Mouse (Mus musculus): ENCODE data around the gene Ankrd33.

The Ankrd33 gene

GRCm38 (mm10) chr15:101146100-101146965, 30.8 kb downstream of the Ankrd33 start:
- no peak for DNase-seq (ENCODE audit: extremely low spot score, low spot score)

GRCm38 (mm10) chr15:101147115-101147909, 31.8 kb downstream of the Ankrd33 start:
- DNase-seq (ENCODE audit: extremely low spot score, low spot score), result no peak

- no peak for DNase-seq (ENCODE audit: extremely low spot score, low spot score)
Measured at GRCm38 (mm10) chr15:101147910-101148273, 32.3 kb downstream of the Ankrd33 start.

GRCm38 (mm10) chr15:101148604-101149003, 33.0 kb downstream of the Ankrd33 start:
- no peak for DNase-seq (ENCODE audit: extremely low spot score, low spot score)

- no peak for DNase-seq (ENCODE audit: extremely low spot score, low spot score)
Measured at GRCm38 (mm10) chr15:101151409-101152261, 36.1 kb downstream of the Ankrd33 start.

- DNase-seq (ENCODE audit: extremely low spot score, low spot score), result no peak
Measured at GRCm38 (mm10) chr15:101154700-101155616, 39.4 kb downstream of the Ankrd33 start.

GRCm38 (mm10) chr15:101160128-101160527, 44.6 kb downstream of the Ankrd33 start:
- no peak for DNase-seq (ENCODE audit: extremely low spot score, low spot score)

- DNase-seq (ENCODE audit: extremely low spot score, low spot score), result peak; percentile 32
Measured at GRCm38 (mm10) chr15:101160591-101160990, 45.0 kb downstream of the Ankrd33 start.

GRCm38 (mm10) chr15:101161534-101161933, 46.0 kb downstream of the Ankrd33 start:
- DNase-seq (ENCODE audit: extremely low spot score, low spot score), result no peak

GRCm38 (mm10) chr15:101163056-101163458, 47.5 kb downstream of the Ankrd33 start:
- DNase-seq (ENCODE audit: extremely low spot score, low spot score), result no peak

- no peak for DNase-seq (ENCODE audit: extremely low spot score, low spot score)
Measured at GRCm38 (mm10) chr15:101163854-101164253, 48.3 kb downstream of the Ankrd33 start.

- no peak for DNase-seq (ENCODE audit: extremely low spot score, low spot score)
Measured at GRCm38 (mm10) chr15:101164291-101164690, 48.7 kb downstream of the Ankrd33 start.

- DNase-seq (ENCODE audit: extremely low spot score, low spot score), result no peak
Measured at GRCm38 (mm10) chr15:101165658-101166437, 50.3 kb downstream of the Ankrd33 start.

- DNase-seq (ENCODE audit: extremely low spot score, low spot score), result no peak
Measured at GRCm38 (mm10) chr15:101167553-101167952, 52.0 kb downstream of the Ankrd33 start.

All from neural tube, embryonic 10.5 days (tissue).